Mouse (Mus musculus): ENCODE measurements at regions not wholly inside any gene's neighbourhood (a gene's known extent, or its start where the extent isn't known, plus 50 kb on each side); places are given as distances from the start of the nearest gene placed in this dataset.

DNA sequence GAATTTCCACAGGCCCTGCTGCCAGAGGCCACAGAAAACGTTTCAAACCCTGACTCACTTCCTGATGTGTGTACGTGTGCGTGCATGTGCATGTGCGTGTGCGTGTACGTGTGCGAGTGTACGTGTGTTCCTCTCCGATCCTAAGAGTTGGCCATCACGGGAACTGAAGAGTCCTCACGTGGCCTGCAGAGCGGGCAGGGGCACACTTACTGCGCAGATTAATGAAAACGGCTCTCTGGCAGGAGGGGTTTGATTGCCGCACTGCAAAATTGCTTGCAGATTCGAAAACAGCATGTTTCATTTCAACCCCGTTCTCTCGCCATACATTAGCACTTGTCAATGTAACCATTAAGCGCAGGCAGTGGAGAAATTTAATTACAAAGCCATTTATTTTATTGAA is 135.0 kb upstream of the Six2 start:
- DNase-seq (ENCODE audit: low read depth): no peak

DNA sequence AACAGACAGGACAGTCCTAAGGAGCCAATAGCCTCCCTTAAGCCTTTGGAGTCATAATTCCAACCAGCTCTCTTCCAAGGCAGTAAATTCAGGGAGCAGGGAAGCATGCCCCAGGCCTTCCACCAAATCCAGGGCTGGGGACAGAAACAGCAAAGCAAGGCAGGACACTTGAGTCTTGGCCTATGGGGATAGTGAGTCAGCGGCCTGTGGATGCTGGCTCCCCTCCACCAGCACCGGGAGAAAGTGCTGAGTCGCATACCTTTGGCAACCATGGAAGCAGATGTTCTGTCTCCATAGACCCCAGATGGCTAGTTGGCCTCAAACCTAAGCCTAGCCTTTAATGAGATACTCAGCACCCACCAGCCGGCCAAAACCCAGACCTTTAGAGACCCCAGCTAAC is 133.8 kb upstream of the Six2 start:
- peak; percentile 4 for DNase-seq (ENCODE audit: low read depth)

DNA sequence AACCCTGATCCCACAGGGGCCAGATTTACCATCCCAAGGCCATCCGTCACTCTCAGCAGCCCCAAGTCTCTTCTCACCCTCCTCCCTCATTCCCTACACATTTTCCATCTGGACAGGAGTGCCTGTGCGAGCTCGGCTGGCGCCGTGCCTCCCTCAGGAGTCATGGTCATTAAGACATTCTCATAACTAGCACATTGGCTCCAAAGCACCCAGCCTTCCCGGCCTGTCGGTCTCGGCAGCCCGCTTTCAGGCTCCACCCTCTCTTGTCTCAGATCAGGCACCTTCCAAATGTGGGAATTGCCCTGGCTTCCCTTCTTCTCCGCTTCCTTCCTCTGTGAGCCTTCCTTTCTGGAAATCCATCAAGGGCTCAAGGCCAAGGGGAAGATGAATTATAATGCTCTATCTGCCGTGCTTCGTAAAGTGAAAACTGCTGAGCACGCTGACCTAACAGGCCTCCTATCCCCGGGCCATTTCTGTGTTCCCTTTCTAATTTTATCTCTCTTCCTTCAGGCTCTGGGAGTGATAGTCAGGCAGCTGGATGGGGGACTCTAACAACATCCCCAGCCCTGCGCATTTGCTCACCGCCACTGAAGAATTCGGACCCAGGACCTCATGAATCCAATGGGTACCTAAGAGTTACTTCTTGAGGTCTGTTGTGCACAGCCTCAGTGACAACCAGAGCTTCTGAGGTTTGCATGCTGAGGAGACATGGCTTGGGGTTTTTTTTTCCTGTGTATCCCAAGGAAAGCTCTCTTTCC is 130.2 kb upstream of the Six2 start:
- no peak for DNase-seq (ENCODE audit: low read depth)

DNA sequence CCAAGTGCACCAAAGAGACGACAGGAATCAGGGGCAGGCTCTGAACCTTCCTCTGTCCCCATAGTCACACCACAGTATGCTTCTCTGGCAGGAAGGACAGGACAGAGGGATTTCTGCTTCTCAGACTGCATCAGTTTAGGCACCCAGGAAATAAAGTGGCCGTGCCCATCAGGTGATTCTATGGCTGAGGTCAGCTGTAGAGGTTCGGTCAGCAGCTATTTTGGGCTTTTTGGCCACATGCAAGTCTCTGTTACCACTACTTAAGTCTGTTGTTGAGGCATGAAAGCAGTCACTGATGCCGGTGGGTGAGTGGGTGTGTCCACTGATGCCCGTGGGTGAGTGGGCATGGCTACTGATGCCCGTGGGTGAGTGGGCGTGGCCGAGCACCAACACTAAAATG is 128.4 kb upstream of the Six2 start:
- DNase-seq (ENCODE audit: low read depth): no peak

DNA sequence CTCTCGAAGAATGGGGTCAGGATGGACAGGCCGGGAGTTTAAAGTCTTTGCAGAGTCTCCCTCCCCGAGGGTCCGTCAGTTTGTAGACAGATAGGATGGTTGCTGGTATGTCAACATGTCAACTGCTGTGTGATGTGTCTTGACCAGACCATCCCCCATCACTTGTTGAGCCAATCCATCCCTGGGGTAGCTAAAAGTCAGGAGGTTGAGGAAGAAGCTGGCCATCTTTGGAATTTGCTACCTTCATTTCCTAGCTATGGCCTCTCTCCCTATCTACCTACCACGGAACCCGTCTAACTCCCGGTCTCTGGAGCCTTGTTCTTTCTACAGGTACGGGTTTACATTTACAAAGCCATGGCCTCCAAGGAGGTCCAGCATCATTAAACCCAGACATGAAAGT is 128.0 kb upstream of the Six2 start:
- no peak for DNase-seq (ENCODE audit: low read depth)

DNA sequence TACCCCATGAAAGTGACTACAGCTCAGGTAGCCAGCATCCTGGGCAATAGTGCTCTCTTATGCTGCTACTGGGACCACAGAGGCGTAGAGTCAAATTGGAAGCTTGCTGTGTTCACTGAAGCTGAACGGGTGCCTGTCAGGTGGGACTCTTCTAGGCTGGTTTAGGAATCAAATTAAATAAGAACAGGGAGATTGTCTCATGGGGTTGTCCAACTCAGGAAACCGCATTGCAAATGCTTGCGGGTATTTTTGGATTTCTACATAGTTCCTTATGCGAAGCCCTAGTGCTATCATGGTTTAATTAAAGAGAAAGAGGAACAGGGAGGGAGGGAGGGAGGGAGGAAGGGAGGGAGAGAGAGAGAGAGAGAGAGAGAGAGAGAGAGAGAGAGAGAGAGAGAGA is 120.5 kb upstream of the Six2 start:
- DNase-seq (ENCODE audit: low read depth): peak; percentile 5

DNA sequence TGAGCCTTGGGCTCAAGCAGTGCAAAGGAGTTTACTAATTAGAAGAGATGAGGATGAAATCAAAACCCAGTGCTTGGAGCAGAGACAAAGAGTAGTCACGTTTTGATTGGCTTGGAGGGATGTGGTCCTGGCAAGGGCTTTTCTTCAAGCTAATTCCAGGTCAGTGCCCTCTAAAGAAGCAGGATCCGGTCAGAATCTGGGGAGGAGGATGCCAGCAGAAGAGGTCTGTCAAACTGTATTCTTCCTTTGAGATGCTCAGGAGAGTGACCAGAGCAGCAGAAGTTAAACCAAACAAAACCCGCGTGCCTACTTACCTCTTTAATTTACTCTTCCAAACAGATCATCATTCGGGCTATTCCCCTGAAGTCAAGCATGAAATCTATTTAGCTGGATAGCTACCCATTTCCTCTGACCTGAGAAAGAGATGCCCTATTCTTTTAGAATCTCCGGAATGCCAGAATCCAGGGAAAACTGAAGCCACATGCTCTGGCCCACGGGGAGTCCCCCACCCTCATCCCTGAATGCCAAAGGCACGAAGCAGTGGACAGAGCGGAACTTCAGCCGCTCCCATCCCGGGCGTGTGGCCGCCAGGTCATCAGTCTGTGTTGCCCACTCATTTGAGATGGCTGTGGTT is 117.8 kb upstream of the Six2 start:
- DNase-seq (ENCODE audit: low read depth): no peak

DNA sequence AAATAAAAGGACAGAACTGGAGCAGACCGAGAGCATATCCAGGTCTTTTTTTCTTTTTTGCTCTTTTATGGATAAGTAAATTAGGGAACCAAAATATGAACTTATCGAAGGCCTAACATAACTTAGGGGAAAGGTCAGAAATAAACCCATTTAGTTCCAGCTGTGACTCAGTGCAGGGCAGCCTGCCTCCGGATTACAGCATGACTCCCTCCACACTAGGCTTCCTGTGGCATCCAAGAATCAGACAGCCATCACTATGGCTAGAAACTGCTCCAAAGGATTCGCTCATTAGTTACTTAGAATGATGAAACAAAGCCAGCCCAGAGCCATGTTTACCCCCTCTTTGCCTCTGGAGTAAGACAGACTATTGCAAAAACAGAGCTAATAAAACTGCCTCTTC is 116.6 kb upstream of the Six2 start:
- DNase-seq (ENCODE audit: low read depth): no peak

DNA sequence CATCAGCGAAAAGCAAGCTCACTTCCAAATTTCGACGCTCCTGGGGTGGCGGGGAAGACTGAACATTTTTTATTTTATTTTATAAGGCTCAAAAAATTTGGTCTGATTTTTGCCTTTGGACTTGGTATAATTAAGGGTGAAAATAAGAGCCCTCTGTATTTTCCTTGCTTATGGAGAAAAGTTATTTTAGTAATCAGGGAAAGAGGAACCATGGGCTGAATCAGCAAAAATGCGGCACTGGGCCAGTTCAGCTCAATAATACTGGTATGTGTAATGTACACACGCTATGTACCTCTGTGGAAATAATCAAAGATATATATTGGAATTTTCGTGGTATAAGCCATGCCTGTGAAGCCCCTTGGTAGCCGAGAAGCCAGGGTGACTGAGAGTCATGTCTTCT is 113.7 kb upstream of the Six2 start:
- DNase-seq (ENCODE audit: low read depth): no peak

DNA sequence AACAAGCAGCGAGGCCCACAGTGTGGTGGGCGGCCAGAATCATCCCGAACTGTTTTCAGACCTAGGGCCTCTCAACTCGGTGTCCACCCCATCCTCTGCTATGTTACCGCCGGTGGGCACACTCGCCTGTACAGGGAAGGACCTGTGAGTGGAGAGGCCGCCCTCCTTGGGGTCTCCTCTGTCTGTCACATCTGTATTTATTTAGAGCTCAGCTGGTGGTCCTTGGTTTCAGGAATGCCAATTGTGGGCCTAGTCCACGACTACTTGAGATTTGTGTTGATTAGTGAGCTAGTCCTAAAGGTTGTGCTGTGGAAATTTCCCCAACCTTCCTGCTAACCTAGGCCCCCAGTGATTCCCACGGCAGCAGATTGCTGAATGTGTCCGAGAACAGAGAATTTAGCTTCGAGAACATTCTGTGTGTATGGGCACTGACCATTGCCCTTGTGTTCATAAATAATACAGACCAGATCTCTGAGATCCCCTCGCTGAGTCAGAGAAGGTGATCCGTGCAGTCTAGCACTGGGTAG is 113.1 kb upstream of the Six2 start:
- no peak for DNase-seq (ENCODE audit: low read depth)

DNA sequence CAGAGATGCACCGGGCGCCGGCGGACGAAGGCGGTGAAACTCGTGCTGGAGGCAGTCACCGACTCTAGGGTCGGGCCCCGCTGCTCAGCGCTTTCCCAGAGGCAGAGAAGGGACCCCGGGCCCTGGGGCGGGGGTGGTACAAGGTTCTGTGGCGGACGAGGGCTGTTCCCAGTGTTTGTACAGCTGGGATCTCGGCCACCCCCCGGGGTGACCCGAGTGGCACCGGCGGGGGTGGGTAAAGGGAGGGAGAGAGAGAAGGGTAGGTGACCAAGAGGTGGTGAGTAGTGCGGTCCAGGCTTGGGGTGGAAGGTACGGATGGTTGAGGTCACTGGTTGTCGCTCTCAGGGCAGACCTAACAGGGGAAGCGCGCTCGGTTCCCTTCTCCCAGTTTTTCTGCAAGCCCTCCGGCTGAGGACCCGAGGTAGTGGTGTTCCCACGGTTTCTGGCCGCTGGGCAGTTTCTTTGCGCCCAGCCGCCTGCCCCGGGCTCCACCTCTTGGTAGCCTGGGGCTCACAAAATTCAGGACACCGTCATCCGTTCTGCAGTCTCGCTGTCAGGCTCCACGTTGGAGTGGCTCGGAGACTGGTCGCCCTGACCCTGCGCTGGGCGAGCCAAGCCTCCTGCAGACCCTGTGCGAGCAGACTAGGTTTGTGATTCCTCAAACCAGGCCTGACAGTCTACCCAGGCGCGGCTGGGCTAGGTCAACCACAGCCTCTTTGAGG is 112.4 kb upstream of the Six2 start:
- no peak for DNase-seq (ENCODE audit: low read depth)

DNA sequence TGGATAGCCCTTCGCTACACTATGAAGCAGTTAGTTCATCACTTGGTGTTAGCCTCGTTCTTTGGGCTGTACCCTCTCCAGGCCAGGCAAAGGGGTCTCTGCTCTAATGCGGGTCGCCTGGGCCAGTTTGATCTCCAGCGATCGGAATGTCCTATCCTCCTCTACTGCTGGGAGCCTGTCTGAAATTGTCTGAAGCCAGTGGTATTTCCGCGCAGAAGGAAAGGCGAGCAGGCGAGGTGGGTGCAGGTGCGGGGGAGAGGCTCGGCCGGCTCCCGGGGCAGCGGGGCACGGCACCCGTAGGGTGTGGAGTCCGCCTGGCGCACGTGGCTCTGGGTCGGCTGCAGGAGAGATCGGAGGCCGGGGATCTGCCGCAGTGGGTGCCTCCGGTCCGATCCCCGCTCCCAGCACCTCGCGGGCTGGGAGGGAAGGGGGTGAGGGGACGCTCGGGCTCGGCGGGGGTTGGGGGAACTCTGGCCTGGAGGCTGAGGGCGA is 111.8 kb upstream of the Six2 start:
- no peak for DNase-seq (ENCODE audit: low read depth)

DNA sequence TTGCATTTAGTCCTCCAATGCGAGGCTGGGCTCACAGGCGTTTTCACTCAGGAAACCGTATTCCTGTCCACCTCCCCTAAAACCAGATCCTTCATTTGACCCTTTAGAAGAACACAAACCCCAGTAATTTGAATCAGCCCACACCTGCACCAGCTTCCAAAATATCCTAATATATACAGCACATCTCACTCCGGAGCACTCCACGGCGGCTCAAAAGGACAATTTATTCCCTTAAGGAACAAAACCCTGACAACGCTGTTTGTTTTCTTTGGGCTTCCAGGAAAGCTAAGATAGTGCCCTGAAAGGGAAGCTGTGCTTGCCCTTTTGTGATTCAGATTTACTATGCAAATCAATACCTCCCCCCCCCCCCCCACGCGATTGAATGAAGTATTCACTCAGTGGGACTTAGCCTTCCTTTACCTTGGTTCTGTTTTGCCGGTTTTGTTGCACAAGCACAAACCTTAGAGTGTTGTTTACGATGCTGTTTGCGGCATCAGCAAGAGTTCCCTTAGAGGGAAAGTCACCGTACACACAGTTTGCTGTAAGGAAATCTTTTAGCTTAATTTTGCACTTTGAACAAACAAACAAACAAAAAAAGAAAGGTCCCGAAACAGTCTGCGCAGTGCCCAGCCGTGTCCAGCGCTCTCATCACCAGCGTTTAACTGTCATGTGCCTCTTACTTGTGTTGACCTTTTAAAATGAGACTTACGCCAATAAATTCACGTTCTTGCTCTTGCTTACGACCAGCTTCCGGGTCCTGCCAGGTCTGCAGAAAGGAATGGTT is 111.2 kb upstream of the Six2 start:
- no peak for DNase-seq (ENCODE audit: low read depth)

DNA sequence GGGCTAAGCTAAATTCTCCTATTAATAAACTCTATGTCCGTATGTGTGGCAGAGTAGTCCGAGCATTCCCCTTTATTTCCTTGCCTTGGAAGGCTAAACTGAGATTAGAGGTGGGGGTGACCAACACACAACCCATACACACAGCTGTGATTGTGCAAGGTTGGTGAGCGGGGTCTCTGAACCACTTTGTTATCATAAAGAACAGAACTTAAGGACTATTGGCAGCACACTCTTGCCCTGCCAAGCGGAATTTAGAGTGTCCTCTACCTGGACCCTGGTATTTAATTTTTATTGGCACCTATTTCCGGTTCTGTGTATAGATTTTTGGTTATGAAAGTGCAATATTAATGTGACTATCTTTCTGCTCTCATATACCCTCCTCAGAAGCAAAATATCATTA is 109.7 kb upstream of the Six2 start:
- no peak for DNase-seq (ENCODE audit: low read depth)

DNA sequence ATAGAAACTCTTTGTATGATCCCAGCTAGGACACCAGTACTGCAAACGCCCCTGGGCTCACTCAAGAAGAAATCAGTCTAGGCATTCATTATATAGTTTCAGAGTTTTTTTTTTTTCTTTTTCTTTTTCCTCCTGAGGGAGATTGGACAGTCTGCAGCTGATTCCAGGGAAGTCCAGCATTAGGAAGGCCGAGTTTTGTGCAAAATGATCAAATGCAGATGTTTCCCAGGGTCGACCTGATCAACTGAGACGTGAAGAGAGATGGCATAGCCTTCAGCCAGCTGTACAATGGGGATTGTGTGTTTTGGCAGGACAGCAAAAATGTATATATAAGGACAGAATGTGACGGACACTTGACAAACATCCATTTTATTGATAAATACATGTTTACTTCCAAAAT is 107.7 kb upstream of the Six2 start:
- no peak for DNase-seq (ENCODE audit: low read depth)

DNA sequence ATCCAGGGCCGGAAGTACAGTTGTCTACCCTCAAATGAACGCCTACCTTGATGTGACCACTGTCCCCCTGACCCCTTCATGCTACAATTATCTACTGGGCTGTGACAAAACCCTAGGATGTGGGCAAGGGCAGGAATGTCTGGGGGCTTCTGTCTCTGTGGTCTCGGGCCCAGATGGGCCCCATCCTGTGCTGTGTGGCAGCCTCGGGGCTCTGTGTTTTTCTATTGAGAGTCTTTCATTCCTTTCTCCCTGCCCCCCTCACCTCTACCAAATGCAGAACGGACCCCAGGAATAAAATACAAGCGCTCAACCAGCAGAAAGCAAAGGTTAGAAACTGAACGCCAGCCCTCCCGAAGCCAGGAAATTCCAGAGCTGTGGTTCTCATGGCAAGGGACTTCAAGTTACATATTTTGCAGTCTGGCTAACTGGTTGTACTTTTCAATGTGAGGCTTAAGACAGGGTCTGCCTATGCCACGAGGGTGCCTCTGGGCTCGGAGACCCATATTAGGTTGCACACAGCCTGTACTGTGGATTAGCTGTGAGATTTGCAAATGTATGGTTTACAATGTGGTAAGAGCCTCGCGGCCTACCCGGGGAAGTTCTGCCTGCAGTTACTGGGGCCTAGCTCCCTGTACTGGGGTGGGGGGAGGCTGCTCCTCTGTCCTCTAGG is 97.7 kb upstream of the Six2 start:
- no peak for DNase-seq (ENCODE audit: low read depth)

DNA sequence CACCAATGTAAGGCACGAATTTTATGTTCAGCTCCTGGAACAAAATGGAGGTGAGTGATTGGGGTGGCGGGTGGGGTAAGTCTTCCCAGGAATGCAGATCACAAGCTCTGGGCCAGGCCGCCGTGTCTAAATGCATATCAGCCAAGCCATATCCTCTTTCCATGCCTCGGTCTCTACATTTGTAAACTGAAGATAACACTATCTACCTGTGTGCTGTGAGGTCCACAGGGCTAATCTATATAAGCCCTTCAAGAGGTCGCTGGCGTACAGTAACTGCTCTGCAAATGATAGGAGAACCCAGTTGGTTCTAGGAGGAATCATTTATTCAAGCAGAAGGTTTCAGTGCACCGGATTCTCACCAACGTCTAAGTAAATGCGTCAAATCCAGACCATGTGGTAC is 92.4 kb upstream of the Six2 start:
- no peak for DNase-seq (ENCODE audit: low read depth)

DNA sequence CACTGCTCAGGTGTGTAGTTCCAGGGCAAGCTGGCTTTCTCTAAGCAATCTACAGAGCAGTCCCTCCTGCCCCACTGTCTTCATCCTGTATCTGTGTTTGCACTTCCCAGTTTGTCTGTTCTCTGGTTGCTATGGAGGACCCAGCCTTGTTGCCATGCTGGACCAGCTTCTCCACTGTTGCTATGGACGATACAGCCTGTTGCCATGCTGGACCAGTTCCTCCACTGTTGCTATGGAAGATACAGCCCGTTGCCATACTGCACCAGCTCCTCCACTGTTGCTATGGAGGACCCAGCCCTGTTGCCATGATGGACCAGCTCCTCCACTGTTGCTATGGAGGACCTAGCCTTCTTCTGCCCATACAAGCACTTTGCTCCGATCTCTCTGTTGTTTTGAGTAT is 88.8 kb upstream of the Six2 start:
- no peak for DNase-seq (ENCODE audit: low read depth)

DNA sequence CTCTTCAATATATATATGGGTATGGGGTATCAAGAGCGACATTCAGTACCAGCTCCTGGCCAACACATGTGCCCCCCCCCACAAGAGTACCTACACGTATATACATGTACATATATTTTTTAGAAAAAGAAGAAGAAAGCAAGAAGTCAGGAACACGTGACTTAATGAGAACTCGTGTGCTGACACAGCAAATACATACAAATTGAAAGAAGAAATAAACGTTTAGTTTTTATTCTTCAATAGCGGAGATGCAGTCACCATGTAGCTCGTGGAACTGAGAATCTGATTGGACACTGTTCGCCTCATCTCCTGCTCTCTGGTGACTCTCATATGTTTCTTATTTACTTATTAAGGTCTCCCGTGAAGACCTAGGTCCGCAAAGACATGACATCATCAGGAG is 80.3 kb upstream of the Six2 start:
- no peak for DNase-seq (ENCODE audit: low read depth)

DNA sequence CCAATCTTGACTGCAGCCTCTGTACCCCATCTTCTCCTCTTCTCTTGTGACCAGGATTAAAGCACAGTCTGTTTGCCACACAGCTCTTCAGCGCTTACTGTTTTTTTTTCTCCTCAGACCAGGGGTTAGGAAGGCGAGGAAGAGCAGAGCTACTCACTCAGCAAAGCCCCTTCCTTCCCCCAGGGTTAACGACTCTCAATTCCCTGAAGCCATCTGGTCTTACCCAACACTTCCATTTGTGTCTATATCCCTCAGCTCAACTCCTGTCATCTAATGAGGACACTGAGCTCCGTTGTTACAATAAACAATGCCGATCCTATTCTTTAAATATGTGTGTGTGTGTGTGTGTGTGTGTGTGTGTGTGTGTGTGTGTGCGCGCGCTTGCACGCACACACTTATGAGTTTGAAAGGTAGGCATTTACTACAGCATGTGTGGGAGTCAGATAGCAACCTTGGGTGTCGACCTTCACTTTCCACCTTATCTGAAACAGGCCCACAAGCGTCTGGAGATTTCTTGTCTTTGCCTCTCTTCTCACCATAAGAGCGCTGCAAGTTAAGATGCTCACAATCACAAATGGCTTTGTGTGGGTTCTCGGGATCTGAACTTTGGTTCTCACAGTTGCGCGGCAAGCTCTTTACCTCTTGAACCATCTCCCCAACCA is 79.3 kb upstream of the Six2 start:
- DNase-seq (ENCODE audit: low read depth): no peak

DNA sequence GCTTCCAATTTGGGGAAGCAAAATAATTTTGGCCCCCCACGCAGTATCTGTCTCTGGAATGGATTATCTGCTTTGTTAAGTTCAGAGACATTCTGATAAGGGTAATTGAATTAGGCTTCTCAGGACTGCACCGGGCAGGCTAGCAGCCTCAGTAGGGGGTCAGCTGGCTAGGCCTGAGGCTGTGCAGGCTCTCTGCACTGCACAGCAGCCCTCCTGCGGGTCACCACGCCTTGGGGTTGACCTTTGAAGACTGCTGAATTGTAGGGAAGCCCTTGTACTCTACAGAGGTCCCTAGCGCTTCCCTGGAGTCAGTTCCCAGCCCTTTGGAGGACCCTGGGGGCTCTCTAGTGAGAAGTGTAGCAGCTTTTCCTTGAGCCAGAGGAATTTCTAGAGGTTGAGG is 78.5 kb upstream of the Six2 start:
- DNase-seq (ENCODE audit: low read depth): no peak

Data from 416B (cell line).